14 mouse cellular contexts compared by ENCODE assay signal in the genomic region with DNA sequence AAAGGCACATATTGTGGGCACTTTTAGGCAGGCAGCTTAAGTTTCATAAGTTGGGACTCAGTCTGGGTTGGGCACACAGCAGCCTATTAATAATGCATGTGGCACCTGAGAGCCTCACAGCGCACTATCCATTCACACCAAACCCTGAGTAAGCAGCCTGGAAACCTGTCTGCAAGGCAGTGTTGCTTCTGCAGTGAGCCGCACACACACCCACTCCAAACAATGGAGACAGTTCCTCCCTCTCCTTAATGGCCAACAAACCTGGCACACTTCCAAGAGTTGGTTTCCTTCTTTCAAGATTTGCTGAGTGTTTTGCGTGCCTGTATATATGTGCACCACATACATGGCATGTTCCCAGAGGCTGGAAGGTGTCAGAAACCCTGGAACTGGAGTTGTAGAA. TPM values are rescaled to one million over a fixed set of nuclear protein-coding genes. Genes with fewer than 3 reads are reported as not detected.
DNase-seq lines count a peak whose midpoint lies in the region; ATAC-seq and TF ChIP-seq lines count a peak whose summit lies in the region.
"Had no signal": no experiment of that assay in that cellular context is flagged by ENCODE, and none has a peak within 500 bp of the region (broad histone marks: within the 10 kb centered on the region; RNA-seq: fewer than 3 reads in every experiment).

No protein-coding gene starts in this region.

- no peak overlapping the region for H3K4me2 ChIP-seq in embryonic facial prominence, embryonic 14.5 days (ENCODE audit: low read depth, low read length)
- no peak overlapping the region for H3K4me2 ChIP-seq in intestine, embryonic 15.5 days (replicated peaks)
- no peak overlapping the region for H3K4me2 ChIP-seq in intestine, postnatal 0 days (replicated peaks; ENCODE audit: low read depth)
- no peak overlapping the region for H3K4me2 ChIP-seq in neural tube, embryonic 13.5 days
- no peak overlapping the region for H3K4me2 ChIP-seq in neural tube, embryonic 15.5 days
- H3K4me2 ChIP-seq in stomach, embryonic 16.5 days (ENCODE audit: low read depth, low read length): no peak overlapping the region
- H3K4me2 ChIP-seq: heart, embryonic 15.5 days; limb, embryonic 12.5 days had no signal

- no peaks in the 10 kb centered on the region for H3K4me1 ChIP-seq in embryonic facial prominence, embryonic 14.5 days (ENCODE audit: control insufficient read depth, insufficient read depth, low read length)
- H3K4me1 ChIP-seq in embryonic facial prominence, embryonic 10.5 days: no peaks in the 10 kb centered on the region
- no peaks in the 10 kb centered on the region for H3K4me1 ChIP-seq in intestine, embryonic 15.5 days (replicated peaks)
- no peaks in the 10 kb centered on the region for H3K4me1 ChIP-seq in intestine, postnatal 0 days (replicated peaks; ENCODE audit: control insufficient read depth, insufficient read depth, low read length)
- no peaks in the 10 kb centered on the region for H3K4me1 ChIP-seq in neural tube, embryonic 13.5 days (replicated peaks)
- H3K4me1 ChIP-seq in neural tube, embryonic 15.5 days: no peaks in the 10 kb centered on the region
- H3K4me1 ChIP-seq in stomach, embryonic 16.5 days (ENCODE audit: control insufficient read depth, insufficient read depth, low read length): no peaks in the 10 kb centered on the region; the same call in none of the 2 replicates
- H3K4me1 ChIP-seq: heart, embryonic 15.5 days; limb, embryonic 12.5 days had no signal

- TF ChIP-seq CTCF in intestine, postnatal 0 days (IDR thresholded peaks at IDR 0.05; ENCODE audit: low read depth): no peak

- WGBS in embryonic facial prominence, embryonic 14.5 days: 76% methylated on average over 3 of the region's 3 CpGs
- 89% methylated on average over 3 of the region's 3 CpGs for WGBS in embryonic facial prominence, embryonic 10.5 days
- 59% methylated on average over 3 of the region's 3 CpGs for WGBS in intestine, embryonic 15.5 days
- 47% methylated on average over 3 of the region's 3 CpGs for WGBS in intestine, postnatal 0 days
- WGBS in neural tube, embryonic 13.5 days: 62% methylated on average over 3 of the region's 3 CpGs
- 69% methylated on average over 3 of the region's 3 CpGs for WGBS in neural tube, embryonic 15.5 days
- WGBS in stomach, embryonic 16.5 days: 52% methylated on average over 3 of the region's 3 CpGs

- no peak overlapping the region for H3K9ac ChIP-seq in embryonic facial prominence, embryonic 14.5 days (ENCODE audit: low read depth, low read length)
- no peak overlapping the region for H3K9ac ChIP-seq in intestine, embryonic 15.5 days
- H3K9ac ChIP-seq in intestine, postnatal 0 days (ENCODE audit: low read depth, low read length): no peak overlapping the region
- H3K9ac ChIP-seq in neural tube, embryonic 13.5 days: no peak overlapping the region
- H3K9ac ChIP-seq in neural tube, embryonic 15.5 days (replicated peaks): no peak overlapping the region
- H3K9ac ChIP-seq in stomach, embryonic 16.5 days (ENCODE audit: low read length): no peak overlapping the region
- H3K9ac ChIP-seq: heart, embryonic 15.5 days; limb, embryonic 12.5 days; liver, postnatal 0 days had no signal

- DNase-seq in embryonic facial prominence, embryonic 14.5 days (ENCODE audit: low spot score): peak; percentile 64
- no peak for DNase-seq in embryonic facial prominence, embryonic 10.5 days (ENCODE audit: low spot score)
- no peak for DNase-seq in urinary bladder, postnatal 14 days (ENCODE audit: low spot score)
- DNase-seq: cerebellum, adult 18-20 months; liver, postnatal 0 days; midbrain, embryonic 14.5 days; thymus, adult 18-20 months had no signal

- H3K27ac ChIP-seq in embryonic facial prominence, embryonic 14.5 days (replicated peaks; ENCODE audit: low read depth, low read length): no peak overlapping the region
- no peak overlapping the region for H3K27ac ChIP-seq in embryonic facial prominence, embryonic 10.5 days (replicated peaks)
- no peak overlapping the region for H3K27ac ChIP-seq in intestine, embryonic 15.5 days
- H3K27ac ChIP-seq in intestine, postnatal 0 days (ENCODE audit: low read depth, low read length): no peak overlapping the region
- H3K27ac ChIP-seq in neural tube, embryonic 13.5 days (replicated peaks): no peak overlapping the region
- no peak overlapping the region for H3K27ac ChIP-seq in neural tube, embryonic 15.5 days (replicated peaks)
- no peak overlapping the region for H3K27ac ChIP-seq in stomach, embryonic 16.5 days (ENCODE audit: low read length)
- H3K27ac ChIP-seq: heart, embryonic 15.5 days; limb, embryonic 12.5 days had no signal

- peaks cover 8% of the 10 kb centered on the region for H3K36me3 ChIP-seq in embryonic facial prominence, embryonic 14.5 days (ENCODE audit: control insufficient read depth, insufficient read depth, low read length)
- peaks cover 13% of the 10 kb centered on the region for H3K36me3 ChIP-seq in embryonic facial prominence, embryonic 10.5 days (replicated peaks)
- H3K36me3 ChIP-seq in intestine, embryonic 15.5 days: no peaks in the 10 kb centered on the region
- no peaks in the 10 kb centered on the region for H3K36me3 ChIP-seq in intestine, postnatal 0 days (ENCODE audit: control insufficient read depth, insufficient read depth)
- H3K36me3 ChIP-seq in neural tube, embryonic 13.5 days: peaks cover 12% of the 10 kb centered on the region
- peaks cover 7% of the 10 kb centered on the region for H3K36me3 ChIP-seq in neural tube, embryonic 15.5 days
- peaks cover 3% of the 10 kb centered on the region; the same call in 1 of the 2 replicates for H3K36me3 ChIP-seq in stomach, embryonic 16.5 days (ENCODE audit: control insufficient read depth, insufficient read depth, low read length)

- no peak overlapping the region for H3K4me3 ChIP-seq in embryonic facial prominence, embryonic 14.5 days (ENCODE audit: low read depth, low read length)
- no peak overlapping the region for H3K4me3 ChIP-seq in embryonic facial prominence, embryonic 10.5 days
- H3K4me3 ChIP-seq in intestine, embryonic 15.5 days (replicated peaks): no peak overlapping the region
- H3K4me3 ChIP-seq in intestine, postnatal 0 days (ENCODE audit: low read depth, low read length): no peak overlapping the region
- H3K4me3 ChIP-seq in neural tube, embryonic 13.5 days: no peak overlapping the region
- H3K4me3 ChIP-seq in neural tube, embryonic 15.5 days (replicated peaks): no peak overlapping the region
- no peak overlapping the region for H3K4me3 ChIP-seq in stomach, embryonic 16.5 days (replicated peaks; ENCODE audit: low read length)
- H3K4me3 ChIP-seq: heart, embryonic 15.5 days; limb, embryonic 12.5 days had no signal

- no peaks in the 10 kb centered on the region for H3K27me3 ChIP-seq in embryonic facial prominence, embryonic 14.5 days (replicated peaks; ENCODE audit: control insufficient read depth, insufficient read depth, low read length)
- no peaks in the 10 kb centered on the region for H3K27me3 ChIP-seq in embryonic facial prominence, embryonic 10.5 days (replicated peaks; ENCODE audit: low read depth, poor library complexity, severe bottlenecking)
- H3K27me3 ChIP-seq in intestine, embryonic 15.5 days (replicated peaks): no peaks in the 10 kb centered on the region
- no peaks in the 10 kb centered on the region for H3K27me3 ChIP-seq in intestine, postnatal 0 days (replicated peaks; ENCODE audit: control insufficient read depth, insufficient read depth, low read length)
- no peaks in the 10 kb centered on the region for H3K27me3 ChIP-seq in neural tube, embryonic 13.5 days
- H3K27me3 ChIP-seq in neural tube, embryonic 15.5 days (replicated peaks): no peaks in the 10 kb centered on the region
- H3K27me3 ChIP-seq in stomach, embryonic 16.5 days (ENCODE audit: control insufficient read depth, insufficient read depth, low read length): no peaks in the 10 kb centered on the region
- H3K27me3 ChIP-seq: heart, embryonic 15.5 days; limb, embryonic 12.5 days had no signal

- ATAC-seq in embryonic facial prominence, embryonic 14.5 days (ENCODE audit: low read depth): peak; percentile 56; the same call in 1 of the 2 replicates
- peak; percentile 44; the same call in 1 of the 2 replicates for ATAC-seq in intestine, embryonic 15.5 days
- ATAC-seq in intestine, postnatal 0 days: no peak
- ATAC-seq in neural tube, embryonic 13.5 days (ENCODE audit: low read depth): 0 out of 2 replicates have a peak, but pooled peaks have one; percentile 32
- ATAC-seq in neural tube, embryonic 15.5 days (ENCODE audit: low FRiP score): no peak
- peak; percentile 62; the same call in 1 of the 2 replicates for ATAC-seq in stomach, embryonic 16.5 days (ENCODE audit: insufficient read depth, low FRiP score)
- ATAC-seq: liver, postnatal 0 days had no signal

- no peaks in the 10 kb centered on the region; the same call in 1 of the 2 replicates for H3K9me3 ChIP-seq in embryonic facial prominence, embryonic 14.5 days (ENCODE audit: control insufficient read depth, low read length)
- no peaks in the 10 kb centered on the region for H3K9me3 ChIP-seq in embryonic facial prominence, embryonic 10.5 days
- no peaks in the 10 kb centered on the region for H3K9me3 ChIP-seq in intestine, embryonic 15.5 days
- no peaks in the 10 kb centered on the region for H3K9me3 ChIP-seq in intestine, postnatal 0 days (ENCODE audit: control insufficient read depth)
- 0 out of 2 replicates have a peak, but pooled peaks cover 3% of the 10 kb centered on the region for H3K9me3 ChIP-seq in neural tube, embryonic 13.5 days
- H3K9me3 ChIP-seq in neural tube, embryonic 15.5 days (replicated peaks): no peaks in the 10 kb centered on the region
- no peaks in the 10 kb centered on the region; the same call in 1 of the 2 replicates for H3K9me3 ChIP-seq in stomach, embryonic 16.5 days (replicated peaks; ENCODE audit: control insufficient read depth, low read length)
- H3K9me3 ChIP-seq: heart, embryonic 15.5 days had no signal

RNA-seq across cellular contexts. Expression of gene Psat1, which starts 3.1 kb away (rescaled TPM):
- polyA plus RNA-seq in embryonic facial prominence, embryonic 14.5 days (2014; fragmentation: Nextera tagmentation; extraction: Ambion mirVana): 121 and 126 TPM in 2 replicates
- 116 and 135 TPM in 2 replicates for polyA plus RNA-seq in embryonic facial prominence, embryonic 10.5 days (2016; fragmentation: Nextera tagmentation; extraction: Ambion mirVana)
- polyA plus RNA-seq in intestine, embryonic 15.5 days (2015; fragmentation: Nextera tagmentation; extraction: Ambion mirVana): 74.6 and 82.0 TPM in 2 replicates
- polyA plus RNA-seq in intestine, postnatal 0 days (2015; fragmentation: Nextera tagmentation; extraction: Ambion mirVana): 13.0 and 15.3 TPM in 2 replicates
- polyA plus RNA-seq in neural tube, embryonic 13.5 days (2015; fragmentation: Nextera tagmentation; extraction: Ambion mirVana): 76.2 and 83.5 TPM in 2 replicates
- polyA plus RNA-seq in neural tube, embryonic 15.5 days (2015; fragmentation: Nextera tagmentation; extraction: Ambion mirVana): 61.6 and 79.9 TPM in 2 replicates
- 103 and 106 TPM in 2 replicates for polyA plus RNA-seq in stomach, embryonic 16.5 days (2015; fragmentation: Nextera tagmentation; extraction: Ambion mirVana)

RNA-seq across cellular contexts. Expression of gene Cep78, which starts 34.6 kb away (rescaled TPM):
- 19.1 and 21.6 TPM in 2 replicates for polyA plus RNA-seq in embryonic facial prominence, embryonic 14.5 days (2014; fragmentation: Nextera tagmentation; extraction: Ambion mirVana)
- polyA plus RNA-seq in embryonic facial prominence, embryonic 10.5 days (2016; fragmentation: Nextera tagmentation; extraction: Ambion mirVana): 61.6 and 61.8 TPM in 2 replicates
- polyA plus RNA-seq in intestine, embryonic 15.5 days (2015; fragmentation: Nextera tagmentation; extraction: Ambion mirVana): 16.6 and 18.5 TPM in 2 replicates
- polyA plus RNA-seq in intestine, postnatal 0 days (2015; fragmentation: Nextera tagmentation; extraction: Ambion mirVana): 3.8 and 4.3 TPM in 2 replicates
- polyA plus RNA-seq in neural tube, embryonic 13.5 days (2015; fragmentation: Nextera tagmentation; extraction: Ambion mirVana): 40.6 and 42.3 TPM in 2 replicates
- 25.7 and 25.9 TPM in 2 replicates for polyA plus RNA-seq in neural tube, embryonic 15.5 days (2015; fragmentation: Nextera tagmentation; extraction: Ambion mirVana)
- 17.4 and 18.2 TPM in 2 replicates for polyA plus RNA-seq in stomach, embryonic 16.5 days (2015; fragmentation: Nextera tagmentation; extraction: Ambion mirVana)

Comparison
In these comparisons a context has a peak if more than half of its experiments do, and no peak if none do; other contexts are left out.
1. ATAC-seq: peak in embryonic facial prominence, embryonic 14.5 days (single experiment), intestine, embryonic 15.5 days (single experiment), neural tube, embryonic 13.5 days (single experiment) and stomach, embryonic 16.5 days (single experiment); none in intestine, postnatal 0 days (single experiment) and neural tube, embryonic 15.5 days (single experiment).